Mouse (Mus musculus) intestine, postnatal 0 days (tissue): ENCODE data around the gene Zfp940. TPM values are rescaled to one million over a fixed set of nuclear protein-coding genes. Genes with fewer than 3 reads are reported as not detected.
"Not testable (repeated sequence)": the region's sequence is repeated elsewhere in the genome, so short reads cannot be mapped to it uniquely, and the experiment has no call there.

Source experiments
- ATAC-seq: fragments of 200-750 bp; cut with Nextera tagmentation; 2 replicates; pipeline ENCODE4 v1.8.0; 2017; ENCODE audit warnings: mild to moderate bottlenecking, moderate TSS enrichment, moderate library complexity
- H3K27ac ChIP-seq: fragments of 300-500 bp; sonication (generic); 2 replicates; pipeline ENCODE4 v1.5.1; 2014; ENCODE audit warnings: mild to moderate bottlenecking, low read depth, low read length, moderate library complexity
- H3K27me3 ChIP-seq: fragments of 300-500 bp; sonication (generic); replicated peaks from 2 replicates; pipeline ENCODE4 v1.6.1; 2014; ENCODE audit warnings: low read length, mixed read lengths; ENCODE audit not compliant: control insufficient read depth, insufficient read depth
- H3K36me3 ChIP-seq: fragments of 300-500 bp; sonication (generic); 2 replicates; pipeline ENCODE4 v1.6.1; 2014; ENCODE audit warnings: mild to moderate bottlenecking, moderate library complexity; ENCODE audit not compliant: control insufficient read depth, insufficient read depth
- H3K4me1 ChIP-seq: fragments of 300-500 bp; sonication (generic); replicated peaks from 2 replicates; pipeline ENCODE4 v1.6.1; 2014; ENCODE audit warnings: antibody characterized with exemption, low read length, mixed read lengths; ENCODE audit not compliant: control insufficient read depth, insufficient read depth
- H3K4me2 ChIP-seq: fragments of 300-500 bp; sonication (generic); replicated peaks from 2 replicates; pipeline ENCODE4 v1.6.1; 2014; ENCODE audit warnings: low read depth, mild to moderate bottlenecking, moderate library complexity
- H3K4me3 ChIP-seq: fragments of 300-500 bp; sonication (generic); 2 replicates; pipeline ENCODE4 v1.5.1; 2014; ENCODE audit warnings: low read depth, low read length
- H3K9ac ChIP-seq: fragments of 300-500 bp; sonication (generic); 2 replicates; pipeline ENCODE4 v1.6.1; 2014; ENCODE audit warnings: mild to moderate bottlenecking, low read depth, low read length
- H3K9me3 ChIP-seq: fragments of 300-500 bp; sonication (generic); 2 replicates; pipeline ENCODE4 v1.6.1; 2016; ENCODE audit warnings: mixed run types; ENCODE audit not compliant: control insufficient read depth
- CTCF ChIP-seq: sonication (generic); IDR thresholded peaks from 2 replicates; pipeline ENCODE4 v1.5.1; 2016; ENCODE audit warnings: low read depth, mild to moderate bottlenecking, control low read depth, antibody characterized with exemption, moderate library complexity
- WGBS: fragments of 180-500 bp; shearing (Covaris S2); extraction: QIAGEN DNeasy Blood & Tissue Kit; methylation state at CpG from one replicate; pipeline ENCODE4 v1.1.7; 2014; 5-methylcytosine and 5-hydroxymethylcytosine counted together
- polyA plus RNA-seq: library from polyadenylated mRNA; unstranded; fragments of >200 nt; fragmentation: Nextera tagmentation; extraction: Ambion mirVana; gene quantifications from 2 replicates; pipeline ENCODE4 v1.2.1, GENCODE M21; 2015

The Zfp940 gene
- 0.98 and 0.99 TPM in 2 replicates for polyA plus RNA-seq

DNA sequence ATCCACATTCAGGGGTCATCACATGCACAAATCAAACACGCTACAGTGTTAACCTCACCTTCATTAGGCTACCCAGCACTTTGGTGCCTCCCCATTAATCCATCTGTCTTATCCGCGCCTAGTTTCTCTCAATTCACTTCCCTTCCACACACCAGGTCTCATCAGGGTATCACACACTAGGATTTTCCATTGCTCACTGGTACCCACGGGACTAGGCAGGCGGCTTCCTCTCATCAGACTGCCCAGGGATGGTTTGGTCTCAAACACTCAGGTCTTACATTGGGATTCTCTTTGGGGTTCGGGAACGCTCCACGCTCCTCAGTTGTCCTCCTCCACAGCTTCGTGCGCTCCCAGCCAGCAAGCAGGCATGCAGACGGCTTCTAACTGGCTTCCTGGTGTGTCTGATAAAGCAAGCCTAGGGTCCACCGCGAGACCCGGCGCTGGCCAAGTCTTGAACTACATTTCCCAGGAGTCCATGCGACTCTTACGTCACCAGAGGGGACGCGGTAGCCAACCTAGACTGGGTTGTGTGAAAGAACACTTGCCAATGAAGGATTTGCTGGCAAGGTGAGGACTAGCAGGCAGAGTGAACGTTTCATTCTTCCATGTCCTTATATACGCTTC, at the start of gene Zfp940:
TSS of gene Zfp940 (minus strand) at position 451 of the 624 bp plus-strand sequence.
- Histone ChIP-seq H3K27me3 (no peaks in the 10 kb centered on the region), H3K36me3 (no peaks in the 10 kb centered on the region), H3K4me3 (peak within 1 kb of the TSS; percentile 74), H3K4me2 (peak within 1 kb of the TSS; percentile 90), H3K9me3 (no peaks in the 10 kb centered on the region), H3K4me1 (peaks cover 6% of the 10 kb centered on the region; the same call in 1 of the 2 replicates), H3K27ac (no peak within 1 kb of the TSS), H3K9ac (peak within 1 kb of the TSS; percentile 43)
- WGBS, result 1% methylated on average over 21 of the region's 21 CpGs
- ATAC-seq, result peak; percentile 78; the same call in 1 of the 2 replicates
- no peak for TF ChIP-seq CTCF

DNA sequence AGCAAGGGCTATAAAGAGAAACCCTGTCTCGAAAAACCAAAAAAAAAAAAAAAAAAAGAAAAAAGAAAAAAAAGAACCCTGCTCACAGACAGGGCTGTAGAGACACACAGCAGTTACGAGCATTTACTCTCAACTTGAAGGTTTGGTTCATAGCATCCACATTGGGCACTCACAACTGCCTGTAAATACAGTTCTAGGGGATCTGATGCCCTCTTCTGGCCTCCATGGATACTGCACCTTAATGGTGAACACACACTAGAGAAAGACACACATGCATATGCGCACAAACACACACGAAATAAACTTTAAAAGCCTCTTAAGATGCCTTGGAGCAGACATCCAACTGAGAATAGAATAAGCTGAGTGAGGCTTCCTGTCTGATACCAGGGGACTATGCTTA, 44.9 kb upstream of the Zfp940 start:
- Histone ChIP-seq H3K27me3 (no peaks in the 10 kb centered on the region), H3K9me3 (peaks cover 27% of the 10 kb centered on the region), H3K36me3 (peaks cover 70% of the 10 kb centered on the region), H3K27ac (no peak overlapping the region), H3K4me1 (no peaks in the 10 kb centered on the region), H3K4me3 (no peak overlapping the region), H3K4me2 (no peak overlapping the region), H3K9ac (no peak overlapping the region)
- 98% methylated on average over 4 of the region's 4 CpGs for WGBS
- TF ChIP-seq CTCF, result peak; percentile 26; the same call in 1 of the 2 replicates
- no peak for ATAC-seq

DNA sequence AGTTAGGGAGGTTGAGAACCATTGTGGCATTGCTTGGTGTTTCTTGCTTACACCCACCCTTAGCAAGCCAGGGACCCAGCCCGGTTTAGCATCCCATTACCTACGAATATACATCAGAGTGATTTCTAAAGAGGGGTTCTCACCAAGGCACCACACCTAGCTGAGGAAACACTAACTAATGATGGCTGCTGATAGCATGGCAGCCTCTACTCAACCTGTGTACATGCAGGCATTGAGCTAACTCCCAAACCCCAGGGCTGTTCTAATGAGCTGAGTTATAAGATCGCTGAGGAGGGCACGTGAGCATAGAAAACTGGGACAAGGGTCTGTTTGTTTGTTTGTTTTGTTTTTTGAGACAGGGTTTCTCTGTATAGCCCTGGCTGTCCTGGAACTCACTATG, 39.3 kb upstream of the Zfp940 start:
- no peak overlapping the region for H3K4me2 ChIP-seq
- H3K4me1 ChIP-seq, result no peaks in the 10 kb centered on the region
- H3K27me3 ChIP-seq, result no peaks in the 10 kb centered on the region
- TF ChIP-seq CTCF, result no peak
- H3K9me3 ChIP-seq, result peaks cover 33% of the 10 kb centered on the region
- no peak overlapping the region for H3K4me3 ChIP-seq
- no peak overlapping the region for H3K27ac ChIP-seq
- WGBS, result 96% methylated on average over 4 of the region's 4 CpGs
- no peak overlapping the region for H3K9ac ChIP-seq
- no peak for ATAC-seq
- peaks cover 45% of the 10 kb centered on the region for H3K36me3 ChIP-seq

DNA sequence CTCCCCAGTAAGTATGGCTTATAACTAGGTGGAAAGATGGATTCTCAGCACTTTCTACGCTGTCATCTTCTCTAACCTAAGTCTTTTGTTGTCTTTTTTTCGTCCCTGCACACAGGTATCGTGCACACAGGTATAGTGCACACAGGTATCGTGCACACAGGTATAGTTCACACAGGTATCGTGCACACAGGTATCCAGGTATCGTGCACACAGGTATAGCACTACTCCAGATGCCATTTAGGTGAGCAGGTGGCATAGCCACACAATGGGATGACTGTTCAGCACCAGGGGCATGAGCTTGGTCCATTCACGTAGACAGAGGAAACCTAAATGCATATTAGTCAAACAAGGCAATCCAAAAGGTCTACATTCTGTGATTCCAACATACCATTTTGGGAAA, 37.0 kb upstream of the Zfp940 start:
- H3K27ac ChIP-seq, result no peak overlapping the region
- no peaks in the 10 kb centered on the region for H3K27me3 ChIP-seq
- TF ChIP-seq CTCF, result no peak
- H3K9me3 ChIP-seq, result peaks cover 30% of the 10 kb centered on the region
- H3K4me2 ChIP-seq, result no peak overlapping the region
- H3K4me1 ChIP-seq, result no peaks in the 10 kb centered on the region
- no peak overlapping the region for H3K4me3 ChIP-seq
- peaks cover 26% of the 10 kb centered on the region for H3K36me3 ChIP-seq
- ATAC-seq, result no peak
- no peak overlapping the region for H3K9ac ChIP-seq
- WGBS, result 96% methylated on average over 7 of the region's 7 CpGs

GRCm38 (mm10) chr7:29880916-29881315, 27.4 kb upstream of the Zfp940 start:
- no peak overlapping the region for H3K27ac ChIP-seq
- 88% methylated on average over 7 of the region's 7 CpGs for WGBS
- no peak for ATAC-seq
- H3K36me3 ChIP-seq, result peaks cover under 1% of the 10 kb centered on the region; the same call in 1 of the 2 replicates
- H3K9ac ChIP-seq, result no peak overlapping the region
- H3K4me3 ChIP-seq, result no peak overlapping the region
- H3K9me3 ChIP-seq, result peaks cover 3% of the 10 kb centered on the region; the same call in 1 of the 2 replicates
- TF ChIP-seq CTCF, result no peak
- H3K4me2 ChIP-seq, result no peak overlapping the region
- no peaks in the 10 kb centered on the region for H3K4me1 ChIP-seq
- no peaks in the 10 kb centered on the region for H3K27me3 ChIP-seq

DNA sequence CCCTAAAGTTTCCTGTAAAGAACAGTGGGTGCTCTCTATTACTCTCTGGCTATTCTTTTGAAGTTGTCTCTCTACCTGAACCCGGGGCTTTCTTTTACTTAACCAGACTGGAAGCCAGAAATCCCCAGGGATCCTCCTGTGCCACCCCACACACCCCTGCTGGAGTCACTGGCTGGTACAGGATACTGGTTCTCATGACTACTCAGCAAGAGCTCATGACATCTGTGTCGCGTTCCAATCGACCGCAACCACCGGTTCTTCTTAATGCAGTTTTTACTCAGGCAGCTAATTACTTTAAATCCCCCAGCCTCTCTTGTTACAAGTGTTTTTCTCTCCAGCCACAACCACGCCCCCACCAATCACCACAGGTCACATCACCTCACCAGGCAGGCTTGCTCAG, 26.6 kb upstream of the Zfp940 start:
- ATAC-seq, result no peak

DNA sequence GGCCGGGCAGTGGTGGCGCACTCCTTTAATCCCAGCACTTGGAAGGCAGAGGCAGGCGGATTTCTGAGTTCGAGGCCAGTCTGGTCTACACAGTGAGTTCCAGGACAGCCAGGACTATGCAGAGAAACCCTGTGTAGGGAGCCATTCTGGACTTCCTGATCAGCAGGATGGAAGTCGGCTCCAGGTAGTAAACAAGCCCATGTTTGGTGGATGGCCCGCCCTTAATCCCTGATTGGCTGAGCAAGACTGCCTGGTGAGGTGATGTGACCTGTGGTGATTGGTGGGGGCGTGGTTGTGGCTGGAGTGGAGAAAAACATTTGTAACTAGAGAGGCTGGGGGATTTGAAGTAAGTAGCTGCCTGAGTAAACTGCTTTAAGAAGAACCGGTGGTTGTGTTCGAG, 24.1 kb upstream of the Zfp940 start:
- H3K9ac ChIP-seq, H3K4me1 ChIP-seq, H3K4me3 ChIP-seq, ATAC-seq, H3K27me3 ChIP-seq, H3K27ac ChIP-seq, H3K4me2 ChIP-seq: not testable (repeated sequence)
- Histone ChIP-seq H3K36me3 (peaks cover 19% of the 10 kb centered on the region), H3K9me3 (peaks cover 22% of the 10 kb centered on the region)
- WGBS, result 95% methylated on average over 9 of the region's 9 CpGs

More for the DNA sequence above, 26.6 kb upstream of the Zfp940 start:
- no peak overlapping the region for H3K9ac ChIP-seq
- no peak overlapping the region for H3K27ac ChIP-seq
- TF ChIP-seq CTCF, result no peak
- no peaks in the 10 kb centered on the region for H3K27me3 ChIP-seq
- peaks cover 9% of the 10 kb centered on the region; the same call in 1 of the 2 replicates for H3K36me3 ChIP-seq
- H3K4me1 ChIP-seq, result no peaks in the 10 kb centered on the region
- 79% methylated on average over 7 of the region's 7 CpGs for WGBS
- H3K9me3 ChIP-seq, result peaks cover 11% of the 10 kb centered on the region
- H3K4me3 ChIP-seq, result no peak overlapping the region
- no peak overlapping the region for H3K4me2 ChIP-seq
